8 mouse cellular contexts compared by ENCODE assay signal in the genomic region with DNA sequence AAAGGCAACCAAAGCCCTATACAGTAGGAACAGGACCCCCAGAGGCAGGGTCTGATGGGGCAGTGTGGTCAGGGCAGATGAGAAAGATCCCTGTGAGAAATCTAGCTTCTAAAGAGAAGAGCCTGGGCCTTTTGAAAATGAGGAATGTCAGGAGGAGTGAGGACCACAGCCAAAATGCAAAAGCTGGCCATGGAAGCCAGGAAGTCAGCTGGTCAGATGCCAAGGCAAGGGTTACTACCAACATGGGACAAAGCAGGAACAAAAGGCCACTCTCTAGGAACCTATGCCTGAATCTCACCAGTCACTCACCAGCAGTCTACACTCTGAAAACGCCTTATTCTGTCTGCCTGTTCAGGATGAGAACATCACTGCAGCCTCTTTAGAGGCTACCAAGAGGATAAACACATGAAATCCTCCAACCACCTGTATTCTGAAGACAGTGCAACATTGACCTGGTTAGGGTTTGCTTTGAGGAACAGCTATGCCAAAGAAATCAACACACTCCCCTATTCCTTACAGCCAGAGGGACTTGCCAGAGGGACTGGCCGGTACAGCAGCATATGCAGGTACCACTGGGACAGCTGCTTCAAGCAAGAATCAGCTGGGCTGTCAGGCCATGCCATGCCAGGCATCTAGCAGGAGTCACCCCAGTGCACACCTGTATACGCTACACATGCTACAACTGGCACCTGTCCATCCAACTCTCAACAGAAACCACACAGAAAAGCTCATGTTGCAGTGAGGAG. TPM values are rescaled to one million over a fixed set of nuclear protein-coding genes. Genes with fewer than 3 reads are reported as not detected.
A peak's percentile ranks its signal among the peaks of the same experiment; 100 is the strongest.
DNase-seq lines count a peak whose midpoint lies in the region; ATAC-seq lines count a peak whose summit lies in the region.
"Had no signal": no experiment of that assay in that cellular context is flagged by ENCODE, and none has a peak within 500 bp of the region (broad histone marks: within the 10 kb centered on the region; RNA-seq: fewer than 3 reads in every experiment).

No protein-coding gene starts in this region.

- no peaks in the 10 kb centered on the region for H3K27me3 ChIP-seq in midbrain, embryonic 14.5 days (ENCODE audit: control insufficient read depth, insufficient read depth, low read length)
- no peaks in the 10 kb centered on the region for H3K27me3 ChIP-seq in midbrain, embryonic 13.5 days
- H3K27me3 ChIP-seq: liver, embryonic 13.5 days had no signal

- no peak overlapping the region for H3K4me2 ChIP-seq in midbrain, embryonic 14.5 days (ENCODE audit: low read length)
- no peak overlapping the region for H3K4me2 ChIP-seq in midbrain, embryonic 13.5 days (replicated peaks)
- H3K4me2 ChIP-seq: liver, embryonic 13.5 days had no signal

- H3K4me1 ChIP-seq in midbrain, embryonic 14.5 days (ENCODE audit: control insufficient read depth, insufficient read depth, low read length): no peaks in the 10 kb centered on the region
- H3K4me1 ChIP-seq in midbrain, embryonic 13.5 days (replicated peaks): peaks cover 33% of the 10 kb centered on the region

- DNase-seq in midbrain, embryonic 14.5 days: peak; percentile 8
- DNase-seq in cerebellum, postnatal 10 days: peak; percentile 65 to 70
- peak; percentile 73 for DNase-seq in kidney, adult 9 months
- no peak for DNase-seq in thymus, adult 18-20 months
- no peak for DNase-seq in right cerebral cortex, adult 2 months (ENCODE audit: low spot score in 2 of 2)
- no peak for DNase-seq in layer of hippocampus, postnatal 10 days (ENCODE audit: low spot score in 2 of 2)
- DNase-seq: liver, embryonic 13.5 days had no signal

- no peaks in the 10 kb centered on the region for H3K36me3 ChIP-seq in midbrain, embryonic 14.5 days (ENCODE audit: control insufficient read depth, insufficient read depth, low read length)
- no peaks in the 10 kb centered on the region for H3K36me3 ChIP-seq in midbrain, embryonic 13.5 days
- H3K36me3 ChIP-seq: liver, embryonic 13.5 days had no signal

- 81% methylated on average over 3 of the region's 3 CpGs for WGBS in midbrain, embryonic 14.5 days
- WGBS in midbrain, embryonic 13.5 days: 87% methylated on average over 3 of the region's 3 CpGs

- no peak for ATAC-seq in midbrain, embryonic 14.5 days (ENCODE audit: low FRiP score, low TSS enrichment)
- ATAC-seq in midbrain, embryonic 13.5 days: no peak

- H3K27ac ChIP-seq in midbrain, embryonic 14.5 days (replicated peaks; ENCODE audit: low read depth, low read length): no peak overlapping the region
- no peak overlapping the region for H3K27ac ChIP-seq in midbrain, embryonic 13.5 days
- H3K27ac ChIP-seq: liver, embryonic 13.5 days had no signal

- H3K9me3 ChIP-seq in midbrain, embryonic 14.5 days (ENCODE audit: control insufficient read depth, low read length): no peaks in the 10 kb centered on the region
- H3K9me3 ChIP-seq in midbrain, embryonic 13.5 days: no peaks in the 10 kb centered on the region
- H3K9me3 ChIP-seq: liver, embryonic 13.5 days had no signal

- no peak overlapping the region for H3K4me3 ChIP-seq in midbrain, embryonic 14.5 days (replicated peaks; ENCODE audit: low read depth, low read length)
- no peak overlapping the region for H3K4me3 ChIP-seq in midbrain, embryonic 13.5 days (replicated peaks)
- H3K4me3 ChIP-seq: liver, embryonic 13.5 days had no signal

- H3K9ac ChIP-seq in midbrain, embryonic 14.5 days (replicated peaks; ENCODE audit: low read length): no peak overlapping the region
- H3K9ac ChIP-seq in midbrain, embryonic 13.5 days (replicated peaks): no peak overlapping the region
- H3K9ac ChIP-seq: liver, embryonic 13.5 days had no signal

RNA-seq across cellular contexts. Expression of a gene that starts 8.6 kb away (rescaled TPM):
- polyA plus RNA-seq in midbrain, embryonic 14.5 days (2014; fragmentation: Nextera tagmentation; extraction: Ambion mirVana): 20.7 and 22.0 TPM in 2 replicates
- polyA plus RNA-seq in midbrain, embryonic 13.5 days (2015; fragmentation: Nextera tagmentation; extraction: Ambion mirVana): 16.1 and 20.6 TPM in 2 replicates
- 10 to 100 TPM; 82.5 to 90.6 TPM for total RNA-seq in layer of hippocampus, postnatal 10 days (2021)

Comparison
In these comparisons a context has a peak if more than half of its experiments do, and no peak if none do; other contexts are left out.
1. DNase-seq: peak in midbrain, embryonic 14.5 days (single experiment), cerebellum, postnatal 10 days (2 of 2) and kidney, adult 9 months (single experiment); none in thymus, adult 18-20 months (0 of 2), right cerebral cortex, adult 2 months (0 of 2) and layer of hippocampus, postnatal 10 days (0 of 2).